In the genomic region with DNA sequence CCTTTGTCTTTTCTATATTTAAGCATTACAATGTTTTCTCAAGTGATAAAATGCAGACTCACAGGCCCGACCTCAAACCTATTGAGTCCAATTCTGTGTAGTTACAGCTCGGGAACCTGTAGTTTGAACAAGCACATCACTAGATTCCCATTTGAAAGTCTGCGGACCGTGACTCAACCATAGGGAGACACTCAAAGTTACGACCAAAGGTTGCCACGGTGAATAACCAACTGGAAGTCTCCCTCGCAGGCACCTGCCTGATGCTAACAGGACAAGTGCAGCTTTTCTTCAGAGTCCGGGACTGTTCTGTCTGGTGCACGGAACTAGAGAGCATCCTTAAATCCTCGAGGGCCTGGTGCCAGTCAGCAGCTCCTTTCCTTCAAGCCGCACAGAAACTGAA, we compare ENCODE assay signal across 14 mouse cellular contexts. TPM values are rescaled to one million over a fixed set of nuclear protein-coding genes. Genes with fewer than 3 reads are reported as not detected.
"Had no signal": no experiment of that assay in that cellular context is flagged by ENCODE, and none has a peak within 500 bp of the region (broad histone marks: within the 10 kb centered on the region; RNA-seq: fewer than 3 reads in every experiment).

No protein-coding gene starts in this region.

- H3K4me2 ChIP-seq: liver, embryonic 12.5 days; lung, embryonic 14.5 days; midbrain, embryonic 12.5 days had no signal

- H3K27ac ChIP-seq: left cerebral cortex, adult 2 months; limb, embryonic 10.5 days; liver, embryonic 12.5 days; midbrain, embryonic 12.5 days had no signal

- ATAC-seq: inflammation-experienced regulatory T-cells, adult 6 months; liver, embryonic 12.5 days; midbrain, embryonic 16.5 days had no signal

- DNase-seq: lung, embryonic 14.5 days; lung, postnatal 10 days; right cerebral cortex, postnatal 14 days; thymus, postnatal 36 days had no signal

- H3K36me3 ChIP-seq: liver, embryonic 12.5 days had no signal

- H3K9me3 ChIP-seq: limb, embryonic 10.5 days; liver, embryonic 12.5 days; midbrain, embryonic 12.5 days had no signal

- H3K27me3 ChIP-seq: liver, embryonic 12.5 days; midbrain, embryonic 12.5 days had no signal

- H3K4me3 ChIP-seq: left cerebral cortex, adult 2 months; limb, embryonic 10.5 days; liver, embryonic 12.5 days; midbrain, embryonic 12.5 days had no signal

- H3K9ac ChIP-seq: liver, embryonic 12.5 days; lung, embryonic 14.5 days; midbrain, embryonic 12.5 days had no signal

RNA-seq across cellular contexts. Expression of a gene that starts 28.4 kb away (rescaled TPM):
- total RNA-seq: megakaryocyte-erythroid progenitor cell, adult 5-6 weeks had no signal
- polyA plus RNA-seq: inflammation-experienced regulatory T-cells, adult 6 months; lung, embryonic 14.5 days; midbrain, embryonic 12.5 days; midbrain, embryonic 16.5 days; stomach, embryonic 16.5 days; thymus, postnatal 0 days had no signal

RNA-seq across cellular contexts. Expression of a gene that starts 35.1 kb away (rescaled TPM):
- total RNA-seq: megakaryocyte-erythroid progenitor cell, adult 5-6 weeks had no signal
- polyA plus RNA-seq: inflammation-experienced regulatory T-cells, adult 6 months had no signal

RNA-seq across cellular contexts. Expression of a gene that starts 44.7 kb away (rescaled TPM):
- total RNA-seq: layer of hippocampus, postnatal 25 days; megakaryocyte-erythroid progenitor cell, adult 5-6 weeks had no signal
- polyA plus RNA-seq: inflammation-experienced regulatory T-cells, adult 6 months; limb, embryonic 10.5 days; midbrain, embryonic 12.5 days had no signal
